Mouse (Mus musculus): Measurements from ENCODE around the gene Kif27.

Gene Kif27

DNA sequence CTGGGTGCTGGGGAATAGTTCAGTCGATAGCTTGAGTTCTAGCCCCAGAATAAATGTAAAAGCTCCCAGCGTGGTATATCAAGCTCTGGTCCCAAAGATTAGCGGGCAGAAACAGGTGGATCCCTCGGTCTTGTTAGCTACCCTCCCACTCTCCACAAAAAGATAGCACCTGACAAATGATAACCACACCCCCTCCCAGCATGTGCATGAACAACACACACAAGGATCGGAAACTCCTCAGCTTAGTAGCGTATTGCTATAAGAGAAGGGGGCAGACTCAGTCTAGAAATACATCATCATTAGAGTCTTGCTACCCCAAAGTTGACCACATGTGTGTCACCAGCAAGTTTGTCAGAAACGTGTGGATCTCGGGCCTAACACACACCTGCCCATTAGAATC is 83.3 kb downstream of the Kif27 start, which contains the start of gene Gkap1:
Gene Gkap1 (minus strand): TSS at position 101 of the 400 bp plus-strand sequence.
- DNase-seq: no peak

DNA sequence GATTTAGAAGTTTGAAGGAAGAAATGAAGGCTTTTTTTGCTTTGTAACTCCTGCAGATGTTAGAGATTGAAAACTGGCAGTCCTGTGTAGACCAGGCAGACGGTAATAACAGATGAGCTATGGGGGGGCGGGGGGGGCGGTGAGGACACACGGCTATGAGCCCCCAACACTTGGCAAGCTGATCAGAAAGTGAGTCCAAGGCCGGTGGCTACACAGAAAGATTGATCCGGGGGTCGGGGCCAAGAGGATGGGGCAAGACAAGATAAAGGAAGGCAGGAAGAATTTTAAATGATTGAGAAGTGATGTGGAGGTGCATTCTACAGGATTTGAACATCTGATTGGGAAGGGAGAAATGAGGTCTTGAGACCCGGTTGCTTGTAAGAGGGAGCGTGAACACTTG is 83.8 kb downstream of the Kif27 start:
- peak; percentile 48 to 59 for DNase-seq

DNA sequence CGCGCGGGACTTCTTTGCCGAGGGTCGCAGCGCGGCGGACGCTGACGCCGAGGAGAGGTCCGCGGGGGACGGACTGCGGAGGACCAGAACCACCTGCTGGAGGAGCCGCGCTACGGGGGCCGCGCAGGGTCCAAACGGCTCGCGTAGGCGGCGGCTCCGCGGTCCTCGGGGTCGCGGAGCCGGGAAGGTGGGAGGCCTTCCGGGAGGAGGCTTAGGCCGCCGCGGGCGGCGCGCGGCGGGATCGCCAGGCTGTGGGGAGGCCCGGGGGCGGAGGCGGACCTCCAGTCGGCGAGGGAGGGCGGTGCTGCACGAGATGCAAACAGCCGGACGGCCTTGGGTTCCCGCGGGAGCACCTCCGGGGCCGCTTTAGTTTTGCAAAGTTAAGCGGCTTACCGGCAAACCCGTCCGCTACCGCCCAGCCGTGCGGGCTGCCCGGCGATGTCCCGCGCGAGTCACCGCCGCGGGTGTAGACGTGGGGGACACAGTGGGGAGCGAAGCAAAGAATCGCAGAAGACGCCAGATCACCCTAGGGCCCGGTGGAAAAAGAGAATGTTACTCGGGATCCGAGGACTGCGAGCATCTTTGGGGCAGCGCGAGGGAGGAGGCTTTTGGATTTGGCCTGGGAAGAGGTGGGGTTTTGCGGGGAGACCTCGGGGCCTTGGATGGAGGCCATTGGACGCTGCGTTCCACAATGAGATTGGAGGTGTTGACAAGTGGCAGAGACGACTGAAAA is 84.5 kb downstream of the Kif27 start:
- peak; percentile 80 to 84 for DNase-seq

DNA sequence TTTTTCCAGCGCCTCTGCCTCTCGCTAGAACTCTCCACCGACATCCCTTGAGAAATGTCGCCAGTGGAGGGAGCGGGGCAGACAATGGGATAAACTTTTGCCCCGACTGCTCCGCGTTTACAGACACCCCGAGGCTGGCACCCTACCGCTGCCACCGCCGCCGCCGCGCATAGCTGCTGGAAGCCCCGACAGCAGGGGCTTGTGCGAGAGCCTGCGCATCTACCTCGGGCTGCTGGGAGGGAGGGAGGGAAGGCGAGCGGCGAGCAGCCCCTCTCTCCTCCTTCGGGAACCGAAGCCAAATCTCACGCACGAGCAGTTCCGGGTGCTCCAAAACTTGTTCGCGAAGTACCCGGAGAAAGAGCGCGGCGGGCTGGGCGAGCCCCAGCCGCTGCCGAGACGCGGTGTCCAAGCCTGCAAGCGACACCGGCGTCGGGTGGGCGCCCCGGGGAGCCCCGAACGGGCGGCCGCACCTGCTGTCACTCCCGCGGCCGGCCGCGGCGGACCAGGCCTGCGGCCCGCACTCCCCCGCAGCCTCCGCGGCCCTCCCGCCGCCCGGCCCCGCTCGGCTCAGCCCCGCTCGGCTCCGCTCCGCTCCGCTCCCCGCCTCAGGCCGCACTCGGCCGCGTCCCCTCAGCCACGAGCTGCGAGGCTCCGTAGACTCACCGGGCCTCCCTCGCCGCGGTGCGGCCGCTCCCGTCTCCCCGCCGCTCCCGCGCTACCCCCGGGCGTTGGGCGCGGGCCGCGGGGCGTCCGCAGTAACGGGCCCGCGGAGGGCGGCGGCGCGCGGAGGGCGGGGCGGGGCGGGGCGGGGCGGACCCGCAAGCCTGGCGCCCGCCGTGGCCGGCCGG is 85.3 kb downstream of the Kif27 start:
- DNase-seq: peak; percentile 64 to 69

DNA sequence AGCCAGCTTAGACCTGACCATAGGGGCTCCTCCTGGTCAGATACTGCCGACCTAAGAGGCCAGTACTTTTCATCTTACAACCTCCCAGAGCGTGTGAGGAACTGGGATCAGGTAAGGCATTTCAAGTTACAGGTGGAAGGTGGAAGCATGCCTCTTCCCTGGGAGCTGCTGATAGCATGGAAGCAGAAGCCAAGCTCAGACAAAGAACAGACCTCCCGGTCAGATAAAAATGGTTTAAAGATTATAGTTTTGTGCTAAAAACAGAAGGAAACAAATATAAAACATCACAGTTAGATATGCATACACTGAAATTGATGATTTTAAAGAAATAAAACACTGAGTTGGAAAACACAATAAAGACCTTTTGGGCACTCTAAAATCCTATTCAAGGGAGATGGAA is 92.1 kb downstream of the Kif27 start:
- DNase-seq: no peak

DNA sequence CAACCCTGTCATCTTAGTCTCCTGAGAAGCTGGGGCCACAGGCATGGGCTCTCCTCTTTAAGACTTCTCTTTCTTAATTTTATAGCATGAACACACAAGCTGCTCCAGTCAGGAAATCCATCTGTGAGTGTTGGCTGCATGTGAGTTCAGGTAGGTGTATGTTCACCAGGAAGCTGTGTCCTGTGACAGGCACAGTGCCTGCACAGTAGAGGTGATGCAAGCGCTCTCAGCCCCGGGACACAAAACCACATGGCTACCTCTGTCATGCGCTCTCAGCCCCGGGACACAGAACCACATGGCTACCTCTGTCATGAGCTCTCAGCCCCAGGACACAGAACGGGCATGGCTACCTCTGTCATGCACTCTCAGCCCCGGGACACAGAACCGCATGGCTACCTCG is 95.4 kb downstream of the Kif27 start:
- no peak for DNase-seq

DNA sequence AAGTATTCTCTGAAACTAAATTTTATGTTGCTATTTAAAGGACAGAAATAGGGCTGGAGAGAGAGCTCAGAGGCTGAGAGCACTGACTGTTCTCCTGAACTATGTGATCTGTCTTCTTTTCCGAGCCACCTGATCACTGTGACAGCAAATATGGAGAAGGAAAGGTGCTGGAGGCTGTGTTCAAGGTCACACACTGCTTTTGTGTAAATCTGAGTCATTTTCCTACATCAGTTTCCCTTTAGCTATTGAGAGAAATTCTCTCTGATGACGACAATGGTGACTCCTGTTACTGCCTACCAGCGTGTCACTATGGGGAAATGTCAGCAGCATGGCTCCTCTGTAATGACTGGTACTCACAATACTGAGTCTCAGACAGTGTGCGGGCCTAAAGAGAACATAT is 97.2 kb downstream of the Kif27 start:
- no peak for DNase-seq

DNA sequence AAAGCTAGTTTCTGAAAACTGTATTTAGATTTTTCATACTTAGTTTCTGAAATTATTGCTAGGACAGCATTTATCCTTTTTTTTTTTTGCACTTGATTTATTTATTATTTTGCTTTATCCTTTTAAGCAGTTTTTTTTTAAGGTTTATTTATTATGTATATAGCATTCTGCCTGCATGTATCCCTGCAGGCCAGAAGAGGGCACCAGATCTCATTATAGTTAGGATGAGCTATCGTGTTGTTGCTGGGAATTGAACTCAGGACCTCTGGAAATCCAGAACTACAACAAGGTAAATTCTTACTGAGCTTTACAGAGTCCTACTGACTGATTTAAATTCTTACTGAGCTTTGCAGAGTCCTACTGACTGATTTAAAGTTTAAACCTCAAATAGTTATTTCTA is 105.7 kb downstream of the Kif27 start:
- no peak for DNase-seq

DNA sequence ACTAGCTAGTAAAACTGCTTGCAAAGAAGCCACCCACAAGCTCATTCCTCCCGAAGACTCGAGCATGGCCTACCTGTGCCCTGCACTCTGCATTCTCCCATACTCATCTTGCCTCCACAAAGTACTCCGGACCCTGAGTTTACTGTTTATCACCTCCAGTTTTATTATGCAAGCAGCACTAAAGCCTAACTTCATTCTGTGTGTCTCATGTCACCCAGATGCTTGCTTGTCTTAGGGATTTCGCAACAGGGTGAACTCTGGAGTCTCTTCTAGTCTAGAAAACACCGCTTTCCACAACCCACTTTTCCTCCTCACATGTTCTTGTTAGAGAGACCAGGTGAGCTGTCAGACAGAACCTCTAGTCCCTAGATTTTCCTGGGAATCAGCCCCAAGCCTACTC is 110.0 kb downstream of the Kif27 start:
- no peak for DNase-seq
